Mouse (Mus musculus) cortical plate, adult 2 months (tissue): Measurements from ENCODE around the gene Olfr71.
A peak's percentile ranks its signal among the peaks of the same experiment; 100 is the strongest.

Experiments used
- CTCF ChIP-seq: fragments of 200-500 bp; IDR thresholded peaks from 2 replicates; pipeline ENCODE4 v1.5.1; 2011; ENCODE audit warnings: mild to moderate bottlenecking, control low read depth, low read length; ENCODE audit not compliant: insufficient read depth; ENCODE audit errors: extremely low read depth
- POLR2A ChIP-seq: fragments of 200-500 bp; IDR thresholded peaks from 2 replicates; pipeline ENCODE4 v1.6.1; 2011; ENCODE audit warnings: mild to moderate bottlenecking, low read length, control low read depth; ENCODE audit not compliant: insufficient read depth; ENCODE audit errors: extremely low read depth

GRCm38 (mm10) chr4:43672070-43672469 lies 38.0 kb downstream of the Olfr71 start:
- TF ChIP-seq CTCF (peak; percentile 78), POLR2A (no peak)
